Mouse (Mus musculus) midbrain, embryonic 15.5 days (tissue): ENCODE results near the gene Arvcf. TPM values are rescaled to one million over a fixed set of nuclear protein-coding genes. Genes with fewer than 3 reads are reported as not detected.

Experiments
- ATAC-seq: fragments of 200-750 bp; cut with Nextera tagmentation; replicated peaks from 2 replicates; pipeline ENCODE4 v1.8.0; 2017; ENCODE audit warnings: moderate TSS enrichment
- H3K27ac ChIP-seq: fragments of 300-500 bp; sonication (generic); 2 replicates; pipeline ENCODE4 v1.5.1; 2015; ENCODE audit warnings: mild to moderate bottlenecking, inconsistent platforms
- H3K27me3 ChIP-seq: fragments of 300-500 bp; sonication (generic); replicated peaks from 2 replicates; pipeline ENCODE4 v1.6.1; 2015; ENCODE audit warnings: inconsistent platforms
- H3K36me3 ChIP-seq: fragments of 300-500 bp; sonication (generic); replicated peaks from 2 replicates; pipeline ENCODE4 v1.6.1; 2015; ENCODE audit warnings: inconsistent platforms
- H3K4me1 ChIP-seq: fragments of 300-500 bp; sonication (generic); 2 replicates; pipeline ENCODE4 v1.6.1; 2015; ENCODE audit warnings: inconsistent platforms
- H3K4me2 ChIP-seq: fragments of 300-500 bp; sonication (generic); 2 replicates; pipeline ENCODE4 v1.6.1; 2015; ENCODE audit warnings: inconsistent platforms, mild to moderate bottlenecking, moderate library complexity
- H3K4me3 ChIP-seq: fragments of 300-500 bp; sonication (generic); 2 replicates; pipeline ENCODE4 v1.5.1; 2015; ENCODE audit warnings: mild to moderate bottlenecking, inconsistent platforms
- H3K9ac ChIP-seq: fragments of 300-500 bp; sonication (generic); 2 replicates; pipeline ENCODE4 v1.6.1; 2015; ENCODE audit warnings: mild to moderate bottlenecking, inconsistent platforms
- H3K9me3 ChIP-seq: fragments of 300-500 bp; sonication (generic); 2 replicates; pipeline ENCODE4 v1.6.1; 2016; ENCODE audit warnings: inconsistent platforms
- WGBS: fragments of 180-500 bp; shearing (Covaris S2); methylation state at CpG from one replicate; pipeline ENCODE4 v1.1.7; 2015; ENCODE audit warnings: mixed read lengths; 5-methylcytosine and 5-hydroxymethylcytosine counted together
- polyA plus RNA-seq: library from polyadenylated mRNA; unstranded; fragments of >200 nt; fragmentation: Nextera tagmentation; extraction: Ambion mirVana; gene quantifications from 2 replicates; pipeline ENCODE4 v1.2.1, GENCODE M21; 2015

The Arvcf gene
- polyA plus RNA-seq, 1 experiment from 2014 or later = 94.4 TPM

DNA sequence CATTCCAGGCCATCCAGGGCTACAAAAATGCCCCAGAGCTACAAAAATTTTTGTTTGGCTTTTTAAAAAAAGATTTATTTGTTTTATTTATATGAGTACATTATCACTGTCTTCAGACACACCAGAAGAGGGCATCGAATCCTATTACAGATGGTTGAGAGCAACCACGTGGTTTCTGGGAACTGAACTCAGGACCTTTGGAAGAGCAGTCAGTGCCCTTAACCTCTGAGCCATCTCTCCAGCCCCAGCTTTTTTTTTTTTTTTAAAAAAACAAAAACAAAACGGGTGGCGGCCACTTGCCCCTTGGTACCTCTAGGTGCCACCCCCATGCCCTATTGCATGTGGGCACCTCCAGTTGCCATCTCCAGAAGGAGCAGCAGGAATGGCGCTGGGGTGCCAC is 69.5 kb downstream of the Arvcf start:
- 94% methylated on average over 5 of the region's 5 CpGs for WGBS
- Histone ChIP-seq H3K4me2 (no peak overlapping the region), H3K27me3 (no peaks in the 10 kb centered on the region), H3K27ac (no peak overlapping the region), H3K4me3 (no peak overlapping the region), H3K9me3 (no peaks in the 10 kb centered on the region), H3K36me3 (0 out of 2 replicates have a peak, but pooled peaks cover 3% of the 10 kb centered on the region), H3K9ac (no peak overlapping the region), H3K4me1 (no peaks in the 10 kb centered on the region)
- no peak for ATAC-seq

DNA sequence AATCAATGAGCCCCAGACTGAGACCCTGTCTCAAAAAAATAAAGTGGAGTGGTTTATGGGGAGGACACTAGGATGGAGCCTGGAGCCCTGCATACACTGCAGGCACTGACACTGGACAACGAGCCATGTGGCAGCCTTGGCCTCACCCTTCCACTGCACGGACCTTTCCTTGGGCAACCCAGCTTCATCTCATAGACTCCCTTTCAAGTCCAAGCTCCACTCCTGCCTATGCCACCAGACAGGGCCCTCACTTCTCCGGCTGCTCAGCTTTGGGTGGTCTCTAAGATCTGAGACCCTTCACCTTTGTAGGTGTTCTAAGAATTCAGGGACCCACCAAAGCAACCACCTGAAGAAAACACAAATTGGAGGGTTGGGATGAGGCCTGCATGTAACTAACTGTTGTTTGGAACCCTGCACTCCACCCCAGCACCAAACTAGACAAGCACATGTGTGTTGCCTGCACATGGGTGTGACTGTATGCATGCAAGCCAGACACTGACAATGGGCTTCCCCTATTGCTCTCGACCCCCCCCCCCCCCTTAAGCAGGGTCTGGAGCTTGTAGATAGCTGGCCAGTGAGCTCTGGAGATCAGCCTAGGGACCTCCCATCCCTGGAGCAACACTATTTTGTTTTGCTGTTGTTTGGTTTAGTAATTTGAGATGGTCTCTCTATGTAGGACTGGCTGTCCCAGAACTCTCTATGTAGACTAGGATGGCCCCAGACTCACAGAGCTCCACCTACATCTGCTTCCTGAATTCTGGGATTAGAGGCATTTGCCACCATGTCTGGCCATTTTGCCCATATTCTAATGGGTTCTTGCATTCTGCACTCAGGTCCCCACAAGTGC is 71.0 kb downstream of the Arvcf start:
- no peak overlapping the region for H3K4me3 ChIP-seq
- H3K9ac ChIP-seq = no peak overlapping the region
- H3K9me3 ChIP-seq = no peaks in the 10 kb centered on the region
- H3K27me3 ChIP-seq = no peaks in the 10 kb centered on the region
- 87% methylated on average over 4 of the region's 4 CpGs for WGBS
- ATAC-seq = no peak
- H3K36me3 ChIP-seq = 0 out of 2 replicates have a peak, but pooled peaks cover 10% of the 10 kb centered on the region
- H3K4me2 ChIP-seq = no peak overlapping the region
- H3K27ac ChIP-seq = no peak overlapping the region
- H3K4me1 ChIP-seq = peaks cover 3% of the 10 kb centered on the region; the same call in 1 of the 2 replicates

DNA sequence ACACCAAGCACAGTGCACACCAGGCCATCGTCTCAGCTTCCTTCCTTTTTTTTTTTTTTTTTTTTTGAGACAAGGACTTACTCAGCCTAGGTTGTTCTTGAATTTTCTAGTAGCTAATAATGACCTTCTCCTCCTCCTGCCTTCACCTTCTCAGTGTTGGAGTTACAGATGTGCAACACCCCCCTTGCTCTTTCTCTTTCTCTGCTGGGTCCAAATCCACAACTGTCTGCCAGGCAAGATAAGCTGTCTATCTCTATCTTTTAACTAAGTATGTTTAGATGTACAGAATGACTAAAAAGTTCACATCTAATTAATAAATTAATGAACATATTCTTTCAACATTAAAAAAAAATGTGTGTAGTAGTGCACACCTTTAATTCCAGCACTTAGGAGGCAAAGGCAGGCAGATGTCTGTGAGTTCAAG is 71.6 kb downstream of the Arvcf start:
- WGBS = 100% methylated on average over 1 of the region's 1 CpGs
- no peaks in the 10 kb centered on the region for H3K27me3 ChIP-seq

DNA sequence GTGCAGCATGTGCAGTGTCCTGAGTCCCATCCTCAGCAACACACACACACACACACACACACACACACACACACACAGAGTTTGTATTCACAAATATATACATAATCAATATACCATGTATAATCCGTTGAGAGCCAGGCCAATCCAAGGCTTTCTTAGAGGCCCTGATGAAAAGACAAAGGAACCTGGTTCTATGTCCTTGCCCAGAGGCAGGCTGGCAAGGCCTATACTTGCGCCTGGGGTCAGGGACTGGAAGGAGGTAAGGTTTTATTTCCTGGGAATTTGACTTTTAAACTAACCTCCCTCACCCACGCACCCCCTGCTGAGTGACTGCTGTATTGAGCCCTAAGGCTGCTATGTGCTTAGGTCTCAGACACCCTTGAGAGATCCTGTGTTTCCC is 72.6 kb downstream of the Arvcf start:
- 74% methylated on average over 3 of the region's 3 CpGs for WGBS
- ATAC-seq = no peak
- Histone ChIP-seq H3K4me3 (no peak overlapping the region), H3K27ac (no peak overlapping the region), H3K36me3 (0 out of 2 replicates have a peak, but pooled peaks cover 7% of the 10 kb centered on the region), H3K9me3 (no peaks in the 10 kb centered on the region), H3K4me1 (peaks cover 19% of the 10 kb centered on the region), H3K4me2 (no peak overlapping the region), H3K9ac (no peak overlapping the region), H3K27me3 (no peaks in the 10 kb centered on the region)

More for the DNA sequence above, 71.6 kb downstream of the Arvcf start:
- no peak for ATAC-seq
- Histone ChIP-seq H3K4me3 (no peak overlapping the region), H3K9ac (no peak overlapping the region), H3K9me3 (no peaks in the 10 kb centered on the region), H3K4me1 (peaks cover 9% of the 10 kb centered on the region; the same call in 1 of the 2 replicates), H3K36me3 (0 out of 2 replicates have a peak, but pooled peaks cover 10% of the 10 kb centered on the region), H3K27ac (no peak overlapping the region), H3K4me2 (no peak overlapping the region)

DNA sequence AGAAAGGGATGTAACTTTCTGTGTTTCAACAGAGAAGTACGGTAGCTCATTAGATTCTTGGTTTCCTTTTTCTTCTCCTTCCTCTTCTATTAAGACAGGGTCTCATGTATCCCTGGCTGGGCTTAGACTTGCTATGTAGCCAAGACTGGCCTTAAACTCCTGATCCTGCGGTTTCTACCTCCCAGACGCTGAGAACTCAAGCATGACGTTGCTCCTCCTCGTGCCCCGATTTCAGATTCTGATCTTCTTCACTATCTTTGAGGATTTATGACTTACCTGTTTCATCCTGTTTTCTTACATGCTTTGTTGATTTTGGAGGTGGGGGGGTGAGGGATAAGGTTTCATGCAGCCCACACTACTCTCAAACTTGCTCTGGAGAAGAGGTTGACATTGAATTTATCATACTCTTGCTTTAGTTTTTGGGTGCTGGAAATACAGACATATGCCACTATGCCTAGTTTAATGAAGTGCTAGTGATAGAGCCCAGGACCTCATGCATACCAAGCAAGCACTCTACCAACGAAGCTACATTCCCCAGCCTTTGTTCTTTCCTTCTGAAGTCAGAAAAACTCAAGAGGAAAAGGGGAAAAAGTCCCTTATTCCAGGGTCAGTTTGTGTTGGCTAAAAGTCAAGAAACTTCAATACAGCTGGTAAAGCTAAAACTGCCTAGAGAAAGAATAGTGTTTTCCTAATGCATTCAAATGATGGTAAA is 75.4 kb downstream of the Arvcf start:
- Histone ChIP-seq H3K36me3 (0 out of 2 replicates have a peak, but pooled peaks cover 7% of the 10 kb centered on the region), H3K9me3 (no peaks in the 10 kb centered on the region), H3K9ac (no peak overlapping the region), H3K4me2 (no peak overlapping the region), H3K4me1 (peaks cover 26% of the 10 kb centered on the region), H3K4me3 (no peak overlapping the region), H3K27me3 (no peaks in the 10 kb centered on the region), H3K27ac (no peak overlapping the region)
- WGBS = 91% methylated on average over 7 of the region's 7 CpGs
- no peak for ATAC-seq

DNA sequence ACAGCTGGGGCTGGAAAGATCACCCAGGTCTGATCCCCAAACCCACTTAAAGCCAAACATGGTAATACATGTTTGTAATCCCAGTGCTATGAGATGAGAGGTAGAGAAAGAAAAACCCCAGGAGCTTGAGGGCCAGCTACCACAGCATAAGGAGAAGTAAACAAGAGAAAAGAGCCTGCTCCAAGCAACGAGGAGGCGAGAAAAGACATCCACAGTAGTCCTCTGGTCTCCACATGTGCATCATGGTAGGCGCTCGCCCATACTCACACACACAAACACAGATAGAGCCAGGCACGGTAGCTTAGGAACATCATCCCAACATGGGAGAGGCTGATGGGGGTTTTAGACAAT is 75.9 kb downstream of the Arvcf start:
- peaks cover 26% of the 10 kb centered on the region for H3K4me1 ChIP-seq
- H3K27me3 ChIP-seq = no peaks in the 10 kb centered on the region
- H3K9me3 ChIP-seq = no peaks in the 10 kb centered on the region
- H3K9ac ChIP-seq = no peak overlapping the region
- 0 out of 2 replicates have a peak, but pooled peaks cover 7% of the 10 kb centered on the region for H3K36me3 ChIP-seq
- H3K4me2 ChIP-seq = no peak overlapping the region
- no peak overlapping the region for H3K27ac ChIP-seq
- WGBS = 87% methylated on average over 5 of the region's 5 CpGs
- H3K4me3 ChIP-seq = no peak overlapping the region
- ATAC-seq = no peak

DNA sequence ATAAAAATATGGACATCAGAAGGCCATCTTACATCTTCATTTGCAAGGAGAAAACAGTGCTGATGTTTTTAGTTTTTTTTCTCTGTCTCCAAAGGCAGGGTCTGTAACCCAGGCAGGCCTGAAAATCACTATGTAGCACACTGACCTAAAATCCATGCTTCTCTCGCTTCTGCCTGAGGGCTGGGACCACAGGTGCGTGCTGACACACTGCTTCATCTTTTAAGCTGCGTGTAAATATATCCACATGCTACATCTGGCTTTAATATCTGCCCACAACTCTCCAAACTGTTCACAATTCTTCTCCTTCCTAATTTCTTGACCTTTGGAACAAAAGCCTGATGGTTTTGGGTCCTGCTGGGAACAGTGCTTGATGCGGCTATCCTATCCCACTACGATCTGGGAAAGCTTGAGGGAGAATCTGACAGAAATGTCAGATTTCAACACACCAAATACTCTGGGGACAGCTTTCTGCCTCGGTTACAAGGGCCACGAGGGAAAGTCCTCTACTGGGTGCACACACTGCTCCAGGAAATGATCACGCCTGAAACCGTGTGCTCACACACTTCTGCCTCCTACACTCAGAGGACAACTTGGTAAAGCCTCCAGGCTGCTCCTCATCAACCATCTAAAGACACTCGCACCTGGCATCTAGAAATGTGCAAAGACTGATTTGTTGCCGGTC is 76.5 kb downstream of the Arvcf start:
- peak overlapping the region; percentile 81 for H3K4me2 ChIP-seq
- ATAC-seq = no peak
- H3K27ac ChIP-seq = no peak overlapping the region
- peaks cover 26% of the 10 kb centered on the region for H3K4me1 ChIP-seq
- no peaks in the 10 kb centered on the region for H3K27me3 ChIP-seq
- H3K9me3 ChIP-seq = no peaks in the 10 kb centered on the region
- 0 out of 2 replicates have a peak, but pooled peaks cover 7% of the 10 kb centered on the region for H3K36me3 ChIP-seq
- peak overlapping the region; percentile 80; the same call in 1 of the 2 replicates for H3K4me3 ChIP-seq
- 82% methylated on average over 11 of the region's 11 CpGs for WGBS
- no peak overlapping the region for H3K9ac ChIP-seq

DNA sequence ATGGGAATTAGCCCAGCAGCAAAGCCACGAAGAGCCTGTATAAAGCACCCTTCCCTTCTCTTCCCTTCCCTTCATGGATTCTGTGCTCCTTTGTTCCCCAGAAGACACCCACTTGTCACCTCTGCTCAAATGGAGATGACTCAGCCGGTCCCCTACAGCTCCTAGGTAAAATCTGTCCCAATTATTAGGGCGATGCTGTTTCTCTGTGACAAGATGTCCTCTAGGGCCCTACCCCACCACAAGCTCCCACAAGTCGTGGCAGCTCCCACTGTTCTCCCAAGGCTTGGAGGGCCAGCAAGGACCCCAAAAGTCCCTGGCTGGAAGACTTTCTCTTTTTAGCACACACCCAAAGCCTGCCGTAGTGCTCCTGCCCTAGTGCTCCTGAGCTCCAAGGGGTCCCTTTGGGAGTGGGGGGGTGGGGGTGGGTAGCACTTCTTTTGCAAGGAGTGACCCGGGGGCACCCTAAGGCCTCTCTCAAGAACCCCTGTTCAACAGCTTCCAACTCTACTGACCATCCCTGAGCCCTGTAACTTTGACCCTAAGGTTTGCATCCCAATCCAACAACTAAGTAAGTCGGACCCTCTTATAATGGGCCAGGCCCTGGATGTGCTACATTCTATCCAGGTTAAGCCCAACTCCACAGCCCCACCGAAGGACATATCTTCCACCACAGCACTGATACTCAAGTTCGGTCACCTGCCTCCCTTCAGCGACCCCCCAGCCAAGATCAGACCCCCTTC is 77.7 kb downstream of the Arvcf start:
- WGBS = 25% methylated on average over 10 of the region's 10 CpGs
- Histone ChIP-seq H3K4me3 (peak overlapping the region; percentile 80), H3K27me3 (no peaks in the 10 kb centered on the region), H3K9me3 (no peaks in the 10 kb centered on the region), H3K4me1 (peaks cover 26% of the 10 kb centered on the region), H3K27ac (peak overlapping the region; percentile 74), H3K4me2 (peak overlapping the region; percentile 81), H3K36me3 (0 out of 2 replicates have a peak, but pooled peaks cover 7% of the 10 kb centered on the region), H3K9ac (peak overlapping the region; percentile 82)
- ATAC-seq = peak; percentile 69

DNA sequence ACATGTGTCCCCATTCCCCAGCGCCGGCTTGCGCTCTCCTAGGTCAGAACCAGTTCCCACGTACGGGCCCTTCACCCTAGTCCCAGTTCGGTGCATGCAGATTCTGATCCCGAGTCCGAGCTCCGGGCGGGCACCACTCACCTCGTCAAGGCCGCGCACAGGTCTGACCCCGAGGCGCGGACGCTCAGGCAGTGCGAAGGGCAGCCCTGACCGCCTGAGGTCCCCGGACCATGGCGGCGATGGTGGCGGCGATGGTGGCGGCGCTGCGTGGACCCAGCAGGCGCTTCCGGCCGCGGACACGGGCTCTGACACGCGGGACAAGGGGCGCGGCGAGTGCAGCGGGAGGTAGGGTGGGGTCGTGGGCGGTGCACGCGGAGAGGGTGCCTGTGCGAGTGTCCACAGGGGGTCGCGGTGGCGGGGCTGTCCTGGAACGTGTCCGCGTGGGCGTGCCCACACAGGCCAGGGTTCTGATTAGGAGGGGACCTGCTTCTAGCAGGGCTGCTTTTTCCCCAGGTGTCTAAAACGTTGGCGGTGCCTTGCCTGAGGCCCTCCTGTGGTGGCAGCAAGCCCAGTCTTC is 78.3 kb downstream of the Arvcf start, which contains the start of gene Txnrd2:
Txnrd2 (plus strand) TSS at position 170 of the 577 bp plus-strand sequence.
- peak within 1 kb of the TSS; percentile 74 for H3K27ac ChIP-seq
- no peaks in the 10 kb centered on the region for H3K27me3 ChIP-seq
- 0 out of 2 replicates have a peak, but pooled peaks cover 7% of the 10 kb centered on the region for H3K36me3 ChIP-seq
- peak within 1 kb of the TSS; percentile 82 for H3K9ac ChIP-seq
- no peaks in the 10 kb centered on the region for H3K9me3 ChIP-seq
- peak within 1 kb of the TSS; percentile 80 for H3K4me3 ChIP-seq
- under 1% methylated on average over 52 of the region's 52 CpGs for WGBS
- peak; percentile 88 for ATAC-seq
- peak within 1 kb of the TSS; percentile 81 for H3K4me2 ChIP-seq
- peaks cover 26% of the 10 kb centered on the region for H3K4me1 ChIP-seq

DNA sequence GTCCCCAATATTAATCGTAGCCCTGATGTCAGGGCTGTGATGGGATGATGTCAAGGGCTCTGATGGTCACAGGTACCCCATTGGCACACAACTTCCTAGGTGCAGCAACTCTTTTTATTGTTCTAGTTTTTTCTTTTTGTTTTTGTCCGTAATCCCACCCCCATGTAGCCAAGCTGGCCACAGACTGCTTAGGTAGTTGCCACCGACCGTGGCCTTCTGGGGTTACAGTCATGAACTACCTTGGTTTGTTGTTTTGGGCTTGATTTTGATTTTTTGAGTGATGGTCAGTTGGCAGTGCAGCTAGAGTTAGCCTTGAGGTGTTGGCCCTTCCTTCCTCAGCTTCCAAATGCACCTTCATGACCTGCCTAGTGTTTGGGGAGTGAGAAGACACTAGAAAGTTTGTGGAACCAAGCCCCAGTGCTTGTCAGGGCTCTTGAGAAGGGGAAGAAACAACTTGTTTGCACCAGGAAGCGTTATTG is 78.9 kb downstream of the Arvcf start, which contains the start of gene Comt:
Comt (minus strand) TSS at position 51 of the 479 bp plus-strand sequence.
- H3K4me1 ChIP-seq = peaks cover 26% of the 10 kb centered on the region
- 57% methylated on average over 5 of the region's 5 CpGs for WGBS
- H3K9me3 ChIP-seq = no peaks in the 10 kb centered on the region
- no peak for ATAC-seq
- H3K4me3 ChIP-seq = peak within 1 kb of the TSS; percentile 80
- 0 out of 2 replicates have a peak, but pooled peaks cover 7% of the 10 kb centered on the region for H3K36me3 ChIP-seq
- peak within 1 kb of the TSS; percentile 81 for H3K4me2 ChIP-seq
- peak within 1 kb of the TSS; percentile 82 for H3K9ac ChIP-seq
- H3K27me3 ChIP-seq = no peaks in the 10 kb centered on the region
- H3K27ac ChIP-seq = peak within 1 kb of the TSS; percentile 74

DNA sequence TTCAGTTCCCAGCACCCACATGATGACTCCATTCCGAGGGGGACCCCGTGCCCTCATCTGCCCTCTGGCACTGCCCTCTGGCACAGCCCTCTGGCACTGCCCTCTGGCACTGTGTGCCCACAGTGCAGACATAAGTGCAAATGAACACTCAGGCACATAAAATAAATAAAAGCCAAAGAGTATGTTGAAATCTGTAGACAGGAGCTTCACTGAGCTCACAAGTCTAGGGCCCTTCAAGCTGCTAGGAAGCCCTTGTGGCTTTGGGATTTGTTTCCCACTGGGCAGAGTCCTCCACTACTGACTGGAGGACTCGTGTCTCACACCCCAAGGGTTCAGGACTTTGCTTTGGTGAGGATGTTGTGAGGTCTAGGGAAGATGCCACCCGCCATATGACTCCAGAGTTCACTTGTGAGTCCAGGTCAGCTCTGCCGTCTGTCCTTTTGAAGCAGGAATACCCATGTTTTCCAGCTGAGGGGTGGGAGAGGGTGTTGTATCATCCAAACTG is 80.1 kb downstream of the Arvcf start:
- Histone ChIP-seq H3K9ac (no peak overlapping the region), H3K27ac (no peak overlapping the region), H3K4me2 (no peak overlapping the region), H3K4me1 (peaks cover 26% of the 10 kb centered on the region), H3K9me3 (no peaks in the 10 kb centered on the region), H3K27me3 (no peaks in the 10 kb centered on the region), H3K4me3 (no peak overlapping the region), H3K36me3 (0 out of 2 replicates have a peak, but pooled peaks cover 5% of the 10 kb centered on the region)
- ATAC-seq = no peak
- 87% methylated on average over 5 of the region's 5 CpGs for WGBS
